ENCODE assay signal across 8 mouse cellular contexts in the genomic region with DNA sequence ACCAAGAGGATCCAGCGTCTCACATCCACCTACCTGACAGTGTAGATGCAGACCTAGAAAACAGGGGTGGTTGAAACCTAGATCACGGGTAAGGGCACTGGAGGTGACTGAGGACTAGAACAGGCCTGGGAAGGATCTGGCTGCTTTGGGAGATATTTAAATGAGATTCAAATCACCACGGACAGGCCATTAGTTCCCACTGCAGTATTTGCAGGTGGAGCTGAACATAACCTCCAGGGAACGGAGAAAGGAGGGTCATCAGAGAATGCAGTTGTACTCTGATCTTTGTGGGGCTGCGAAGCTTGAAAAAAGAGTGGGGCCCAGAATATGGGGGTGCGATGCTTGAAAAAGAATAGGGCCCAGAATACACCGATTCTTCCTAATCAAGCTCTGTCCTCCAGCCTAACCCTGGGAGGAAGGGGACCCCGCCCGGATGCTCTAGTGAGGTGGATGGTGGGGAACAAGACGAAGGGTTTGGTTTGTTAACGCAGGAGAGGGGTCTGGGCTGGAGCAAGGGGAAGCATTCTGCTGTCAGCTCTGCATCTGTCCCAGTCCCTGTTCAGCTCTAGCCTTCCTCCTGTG. TPM values are rescaled to one million over a fixed set of nuclear protein-coding genes. Genes with fewer than 3 reads are reported as not detected.
DNase-seq lines count a peak whose midpoint lies in the region; ATAC-seq and TF ChIP-seq lines count a peak whose summit lies in the region.

No protein-coding gene starts in this region.

- no peak for TF ChIP-seq CTCF in liver, adult 2 months (IDR thresholded peaks at IDR 0.05; ENCODE audit: low read depth, low read length)

- H3K4me3 ChIP-seq in liver, adult 2 months (ENCODE audit: insufficient read depth, low read depth, low read length): no peak overlapping the region
- peak overlapping the region; percentile 71 for H3K4me3 ChIP-seq in forebrain, embryonic 10.5 days
- H3K4me3 ChIP-seq in intestine, embryonic 15.5 days (replicated peaks): peak overlapping the region; percentile 26
- peak overlapping the region; percentile 65 for H3K4me3 ChIP-seq in neural tube, embryonic 12.5 days

- peak; percentile 32 for DNase-seq in liver, adult 2 months (ENCODE audit: extremely low read depth, low read depth, low spot score)
- DNase-seq in liver: no peak
- peak; percentile 23 for DNase-seq in forebrain, embryonic 10.5 days (ENCODE audit: extremely low spot score, low spot score)
- DNase-seq in left cerebral cortex, postnatal 36 days (ENCODE audit: low spot score in 2 of 2): no peak
- no peak for DNase-seq in thymus, postnatal 25 days
- DNase-seq in layer of hippocampus, adult 18-20 months (ENCODE audit: low spot score in 2 of 2): no peak

- H3K36me3 ChIP-seq in liver, adult 2 months (ENCODE audit: control insufficient read depth, insufficient read depth, low read length): peaks cover 10% of the 10 kb centered on the region
- H3K36me3 ChIP-seq in forebrain, embryonic 10.5 days (replicated peaks): peaks cover 54% of the 10 kb centered on the region
- peaks cover 14% of the 10 kb centered on the region for H3K36me3 ChIP-seq in intestine, embryonic 15.5 days
- H3K36me3 ChIP-seq in neural tube, embryonic 12.5 days: peaks cover 47% of the 10 kb centered on the region

- no peak for ATAC-seq in intestine, embryonic 15.5 days
- peak; percentile 17; the same call in 1 of the 2 replicates for ATAC-seq in neural tube, embryonic 12.5 days (ENCODE audit: low FRiP score, low read depth)

- H3K79me2 ChIP-seq in liver, adult 2 months (ENCODE audit: control insufficient read depth, insufficient read depth, low read length): no peaks in the 10 kb centered on the region

- H3K4me2 ChIP-seq in intestine, embryonic 15.5 days (replicated peaks): peak overlapping the region; percentile 96
- peak overlapping the region; percentile 97 for H3K4me2 ChIP-seq in neural tube, embryonic 12.5 days (replicated peaks)

- 36% methylated on average over 11 of the region's 11 CpGs for WGBS in liver, adult 2 months
- WGBS in forebrain, embryonic 10.5 days: 15% methylated on average over 11 of the region's 11 CpGs
- WGBS in intestine, embryonic 15.5 days: 33% methylated on average over 11 of the region's 11 CpGs
- WGBS in neural tube, embryonic 12.5 days: 16% methylated on average over 11 of the region's 11 CpGs

- H3K4me1 ChIP-seq in liver, adult 2 months (ENCODE audit: control insufficient read depth, insufficient read depth, low read length): peaks cover 13% of the 10 kb centered on the region
- H3K4me1 ChIP-seq in forebrain, embryonic 10.5 days: peaks cover 69% of the 10 kb centered on the region
- peaks cover 41% of the 10 kb centered on the region for H3K4me1 ChIP-seq in intestine, embryonic 15.5 days (replicated peaks)
- H3K4me1 ChIP-seq in neural tube, embryonic 12.5 days: peaks cover 46% of the 10 kb centered on the region

- intact Hi-C loops in left cerebral cortex, postnatal 36 days (cut with DNase I): loop anchor here (5.0 kb wide), 2 partner anchors 65 to 120 kb away; no protein-coding TSS in a partner anchor

- H3K9ac ChIP-seq in liver, adult 2 months (ENCODE audit: low read depth, low read length): no peak overlapping the region
- H3K9ac ChIP-seq in intestine, embryonic 15.5 days: peak overlapping the region; percentile 37; the same call in 1 of the 2 replicates
- peak overlapping the region; percentile 78 for H3K9ac ChIP-seq in neural tube, embryonic 12.5 days

- TF ChIP-seq POLR2A in liver, adult 2 months (IDR thresholded peaks at IDR 0.05; ENCODE audit: extremely low read depth, insufficient read depth, low read length): no peak

- no peak overlapping the region for H3K27ac ChIP-seq in liver, adult 2 months (replicated peaks; ENCODE audit: insufficient read depth, low read depth, low read length)
- H3K27ac ChIP-seq in forebrain, embryonic 10.5 days: peak overlapping the region; percentile 89
- no peak overlapping the region for H3K27ac ChIP-seq in intestine, embryonic 15.5 days
- H3K27ac ChIP-seq in neural tube, embryonic 12.5 days: no peak overlapping the region; the same call in 1 of the 2 replicates

- H3K9me3 ChIP-seq in forebrain, embryonic 10.5 days: no peaks in the 10 kb centered on the region
- H3K9me3 ChIP-seq in intestine, embryonic 15.5 days: no peaks in the 10 kb centered on the region
- no peaks in the 10 kb centered on the region for H3K9me3 ChIP-seq in neural tube, embryonic 12.5 days

- no peaks in the 10 kb centered on the region for H3K27me3 ChIP-seq in liver, adult 2 months (ENCODE audit: control insufficient read depth, insufficient read depth, low read length)
- peaks cover 67% of the 10 kb centered on the region for H3K27me3 ChIP-seq in forebrain, embryonic 10.5 days (ENCODE audit: poor library complexity, severe bottlenecking)
- peaks cover 7% of the 10 kb centered on the region; the same call in 1 of the 2 replicates for H3K27me3 ChIP-seq in intestine, embryonic 15.5 days (replicated peaks)
- H3K27me3 ChIP-seq in neural tube, embryonic 12.5 days (replicated peaks): peaks cover 13% of the 10 kb centered on the region

RNA-seq across cellular contexts. Expression of a gene that starts 0.5 kb away (rescaled TPM):
- 4.0 and 4.8 TPM in 2 replicates for total RNA-seq in liver, adult 2 months (2014; rRNA removed)
- 14.0 and 18.3 TPM in 2 replicates for polyA plus RNA-seq in liver, adult 2 months (2012; rRNA removed)
- polyA plus RNA-seq in forebrain, embryonic 10.5 days (2016; fragmentation: Nextera tagmentation; extraction: Ambion mirVana): 12.4 and 13.7 TPM in 2 replicates
- 25.6 and 26.6 TPM in 2 replicates for polyA plus RNA-seq in intestine, embryonic 15.5 days (2015; fragmentation: Nextera tagmentation; extraction: Ambion mirVana)
- 70.2 and 78.8 TPM in 2 replicates for polyA plus RNA-seq in neural tube, embryonic 12.5 days (2016; fragmentation: Nextera tagmentation; extraction: Ambion mirVana)
- 100 to 1,000 TPM; 185 to 202 TPM for total RNA-seq in left cerebral cortex, postnatal 36 days (2021)
- 100 to 1,000 TPM; 128 to 134 TPM for total RNA-seq in layer of hippocampus, adult 18-20 months (2021)

RNA-seq across cellular contexts. Expression of a gene that starts 8.3 kb away (rescaled TPM):
- not detected in 2 replicates for total RNA-seq in liver, adult 2 months (2014; rRNA removed)
- polyA plus RNA-seq in liver, adult 2 months (2012; rRNA removed): 0.05 TPM in 1 of 2 replicates, not detected in the other
- not detected in 2 replicates for polyA plus RNA-seq in forebrain, embryonic 10.5 days (2016; fragmentation: Nextera tagmentation; extraction: Ambion mirVana)
- 0.08 TPM in 1 of 2 replicates, not detected in the other for polyA plus RNA-seq in intestine, embryonic 15.5 days (2015; fragmentation: Nextera tagmentation; extraction: Ambion mirVana)
- not detected in 2 replicates for polyA plus RNA-seq in neural tube, embryonic 12.5 days (2016; fragmentation: Nextera tagmentation; extraction: Ambion mirVana)
- total RNA-seq in left cerebral cortex, postnatal 36 days (2021): under 1 TPM; 0.15 to 0.43 TPM
- not detected for total RNA-seq in layer of hippocampus, adult 18-20 months (2021)

RNA-seq across cellular contexts. Expression of a gene that starts 9.2 kb away (rescaled TPM):
- 467 and 510 TPM in 2 replicates for total RNA-seq in liver, adult 2 months (2014; rRNA removed)
- polyA plus RNA-seq in liver, adult 2 months (2012; rRNA removed): 388 and 397 TPM in 2 replicates
- polyA plus RNA-seq in forebrain, embryonic 10.5 days (2016; fragmentation: Nextera tagmentation; extraction: Ambion mirVana): 327 and 359 TPM in 2 replicates
- polyA plus RNA-seq in intestine, embryonic 15.5 days (2015; fragmentation: Nextera tagmentation; extraction: Ambion mirVana): 481 and 531 TPM in 2 replicates
- polyA plus RNA-seq in neural tube, embryonic 12.5 days (2016; fragmentation: Nextera tagmentation; extraction: Ambion mirVana): 353 and 354 TPM in 2 replicates
- 10 to 100 TPM; 79.8 to 94.6 TPM for total RNA-seq in left cerebral cortex, postnatal 36 days (2021)
- total RNA-seq in layer of hippocampus, adult 18-20 months (2021): 10 to 100 TPM; 83.7 to 91.9 TPM

RNA-seq across cellular contexts. Expression of a gene that starts 43.3 kb away (rescaled TPM):
- 69.7 and 91.1 TPM in 2 replicates for total RNA-seq in liver, adult 2 months (2014; rRNA removed)
- polyA plus RNA-seq in liver, adult 2 months (2012; rRNA removed): 387 and 512 TPM in 2 replicates
- polyA plus RNA-seq in forebrain, embryonic 10.5 days (2016; fragmentation: Nextera tagmentation; extraction: Ambion mirVana): 4.5 and 5.6 TPM in 2 replicates
- polyA plus RNA-seq in intestine, embryonic 15.5 days (2015; fragmentation: Nextera tagmentation; extraction: Ambion mirVana): 58.8 and 74.1 TPM in 2 replicates
- polyA plus RNA-seq in neural tube, embryonic 12.5 days (2016; fragmentation: Nextera tagmentation; extraction: Ambion mirVana): 0.43 and 0.46 TPM in 2 replicates
- total RNA-seq in left cerebral cortex, postnatal 36 days (2021): not detected
- total RNA-seq in layer of hippocampus, adult 18-20 months (2021): under 1 TPM in 1 of 2 experiments, not detected in 1; 0.15 TPM

Comparison
In these comparisons a context has a peak if more than half of its experiments do, and no peak if none do; other contexts are left out.
1. DNase-seq: peak in liver, adult 2 months (single experiment) and forebrain, embryonic 10.5 days (single experiment); none in liver (single experiment), left cerebral cortex, postnatal 36 days (0 of 2), thymus, postnatal 25 days (single experiment) and layer of hippocampus, adult 18-20 months (0 of 2).